Mouse (Mus musculus): ENCODE results near the gene Magi1.
A peak's percentile ranks its signal among the peaks of the same experiment; 100 is the strongest.
"Not testable (repeated sequence)": the region's sequence is repeated elsewhere in the genome, so short reads cannot be mapped to it uniquely, and the experiment has no call there.

The Magi1 gene

DNA sequence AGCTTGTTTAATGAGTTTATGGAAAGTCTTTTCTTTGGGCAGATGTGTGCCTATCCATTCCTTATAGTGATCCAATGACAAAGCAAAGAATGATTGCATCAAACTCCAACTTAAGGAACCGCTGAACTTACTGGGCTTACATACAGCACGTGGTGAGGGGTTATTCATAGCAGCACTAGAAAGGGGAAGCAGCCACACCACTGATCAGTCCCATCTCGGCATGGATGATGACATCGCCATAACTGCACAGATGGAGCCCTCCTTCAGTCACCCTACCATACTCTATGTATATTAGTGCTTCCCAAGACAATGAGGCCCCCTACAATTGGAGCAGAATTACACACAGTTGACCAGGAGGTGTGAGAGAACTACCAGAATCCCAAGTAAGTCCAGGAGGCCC is 238.5 kb downstream of the Magi1 start:
- DNase-seq, result no peak

DNA sequence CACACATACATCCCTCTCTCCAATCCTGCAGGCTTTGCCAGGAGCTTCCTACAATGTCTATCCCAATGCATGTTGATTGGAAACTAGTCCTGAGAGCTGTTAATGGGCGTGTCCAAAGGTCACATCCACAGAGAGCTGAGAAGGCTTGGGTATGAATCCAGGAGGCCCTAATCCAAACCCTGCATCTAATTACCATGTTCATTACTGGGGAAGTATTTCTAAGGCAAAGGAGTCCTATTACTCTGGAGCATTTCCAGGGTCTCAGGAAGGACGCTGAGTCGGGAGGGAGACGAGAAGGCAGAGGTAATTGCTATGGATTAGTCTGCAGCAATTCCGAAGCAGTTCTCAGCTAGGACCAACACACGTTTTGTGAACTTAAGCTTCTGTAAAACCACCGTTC is 240.3 kb downstream of the Magi1 start:
- no peak for DNase-seq

DNA sequence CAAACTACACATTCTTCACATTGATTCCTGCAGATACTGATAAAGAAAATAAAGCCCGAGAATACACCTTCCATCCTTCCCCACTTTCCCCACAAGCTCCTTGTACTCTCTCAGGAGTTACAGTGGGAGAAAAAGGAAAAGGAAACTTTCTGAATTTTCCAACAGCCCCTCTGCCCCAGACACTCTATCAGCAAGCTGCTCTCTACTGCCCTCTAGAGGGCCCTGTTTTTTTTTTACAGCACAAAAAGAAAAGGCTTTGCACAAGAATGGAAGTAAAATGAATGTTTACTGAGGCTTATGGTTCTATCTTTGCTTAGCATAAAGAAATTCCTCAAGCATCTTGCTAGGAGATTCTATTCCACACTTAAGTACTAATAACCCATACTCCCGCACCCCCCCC is 243.6 kb downstream of the Magi1 start:
- peak; percentile 16 for DNase-seq

DNA sequence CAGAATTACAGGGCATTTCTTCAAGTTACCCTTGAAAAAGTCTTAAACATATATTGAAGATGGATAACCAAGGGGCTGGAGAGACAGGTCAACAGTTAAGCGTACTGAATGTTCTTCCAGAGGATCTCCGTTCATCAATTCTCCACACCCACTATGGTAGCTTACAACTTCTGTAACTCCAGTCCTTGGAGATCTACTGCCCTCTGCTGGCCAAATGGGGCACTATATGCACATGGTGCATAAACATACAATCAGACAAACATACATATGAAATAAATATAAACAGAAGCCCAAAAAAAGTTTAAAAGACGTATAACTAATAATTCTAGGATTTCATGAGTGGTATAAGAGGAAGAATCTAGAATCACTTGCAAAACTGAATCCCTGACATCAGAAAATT is 244.8 kb downstream of the Magi1 start:
- DNase-seq, result peak; percentile 4

DNA sequence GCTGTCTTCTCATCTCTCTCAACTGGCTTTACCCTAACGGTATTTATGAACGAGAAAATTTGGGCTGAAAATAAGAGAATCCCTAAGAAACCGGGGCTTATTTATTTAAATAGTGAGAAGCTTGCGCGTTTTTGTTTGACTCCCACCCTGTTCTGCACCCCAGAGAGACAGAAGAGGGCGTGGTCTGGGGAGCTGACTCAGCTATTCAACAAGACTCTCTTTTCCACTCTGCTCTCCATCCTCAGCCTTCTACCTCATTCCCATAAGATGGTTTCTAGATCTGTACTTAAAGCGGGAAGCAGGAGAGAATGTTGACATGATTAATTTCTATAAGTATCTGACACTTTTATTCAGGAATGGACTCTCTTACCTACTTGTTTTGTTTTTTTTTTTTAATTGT is 247.2 kb downstream of the Magi1 start:
- no peak for DNase-seq

DNA sequence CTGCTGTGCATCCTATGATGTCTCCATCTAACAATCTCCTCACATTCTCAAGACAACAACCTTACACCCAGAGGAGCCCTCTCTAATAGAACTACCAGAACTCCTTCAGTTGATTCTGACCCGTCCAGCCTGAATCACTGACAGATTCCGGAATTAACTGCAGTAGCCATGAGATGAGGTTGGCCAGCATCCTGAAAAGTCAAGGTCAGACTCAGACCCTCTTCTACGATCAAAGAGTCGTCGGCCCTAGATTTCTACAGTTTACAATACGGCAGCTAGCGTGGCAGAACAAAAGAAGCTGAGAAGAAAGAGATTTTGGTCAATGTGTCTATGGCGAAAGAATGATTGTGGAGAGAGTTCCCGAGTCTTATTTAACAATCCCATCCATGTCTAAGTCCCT is 257.4 kb downstream of the Magi1 start:
- DNase-seq, result no peak

DNA sequence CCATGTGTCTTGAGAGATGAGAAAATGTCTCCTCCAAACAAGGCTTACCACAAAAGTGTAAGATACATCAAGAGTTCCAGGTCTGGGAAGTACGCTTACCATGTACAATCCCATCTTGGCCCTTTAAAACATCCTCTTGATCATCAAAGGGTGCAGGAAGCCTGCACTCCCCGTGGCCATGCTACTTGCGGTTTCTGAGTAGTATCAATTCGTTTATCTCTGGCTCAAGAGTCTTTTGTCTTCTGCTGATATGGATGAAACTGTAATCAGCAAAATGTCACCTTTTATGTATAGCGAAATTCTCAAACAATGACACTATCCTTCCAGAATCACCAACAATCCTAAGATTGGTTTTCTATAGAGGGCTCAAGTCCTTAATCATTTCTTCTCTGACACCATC is 261.3 kb downstream of the Magi1 start:
- DNase-seq, result no peak

DNA sequence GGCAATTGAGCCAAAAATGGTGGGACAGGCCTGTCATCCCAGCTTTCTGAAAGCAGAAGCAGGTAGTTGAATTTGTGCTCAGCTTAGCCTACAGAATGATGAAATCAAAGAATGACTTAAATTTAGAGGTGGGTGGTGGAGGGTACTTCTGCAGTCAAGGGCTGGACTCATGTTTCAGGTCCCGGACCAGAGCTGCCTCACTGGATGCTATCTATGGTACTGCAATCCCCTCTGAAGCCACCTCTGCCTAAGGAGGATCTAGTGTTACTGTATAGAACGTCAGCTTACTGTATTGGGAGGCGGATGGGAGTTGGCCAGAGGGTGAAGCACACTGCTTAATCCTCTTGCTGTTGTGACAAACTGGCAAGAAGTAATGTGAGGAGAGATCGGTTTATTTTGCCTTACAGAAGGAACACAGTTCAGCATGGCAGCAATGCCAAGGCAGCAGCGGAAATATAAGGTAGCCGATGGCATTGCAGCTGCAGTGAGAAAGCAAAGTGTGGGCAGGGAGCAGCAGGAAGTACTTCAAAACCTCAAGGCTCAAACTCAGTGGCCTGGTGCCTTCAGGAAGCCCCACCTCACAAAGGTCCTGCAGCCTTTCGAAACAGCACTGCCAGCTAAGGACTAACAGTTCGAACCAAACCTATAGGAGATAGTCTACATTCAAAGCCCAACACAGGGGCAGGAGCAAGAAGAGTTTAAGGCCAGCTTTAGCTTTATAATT is 262.3 kb downstream of the Magi1 start:
- no peak for DNase-seq

DNA sequence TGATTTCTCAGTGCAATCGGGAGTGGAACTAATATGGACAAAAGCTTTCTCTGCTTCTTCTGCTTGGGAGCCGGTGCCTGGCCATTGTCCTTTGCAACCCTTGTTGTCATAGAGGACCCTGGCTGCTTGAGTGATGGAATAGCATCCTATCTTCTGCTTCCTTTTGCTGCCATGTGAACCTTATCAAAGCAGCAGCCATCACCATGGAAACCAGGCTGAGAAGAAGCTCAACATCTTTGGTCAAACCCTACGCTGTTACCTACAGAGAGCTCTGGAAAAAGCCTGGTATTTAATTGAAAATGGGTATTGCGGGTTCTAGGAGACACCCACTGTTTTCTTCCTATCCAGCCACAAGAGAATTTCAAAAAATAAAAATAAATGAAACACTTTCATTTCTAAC is 263.2 kb downstream of the Magi1 start:
- DNase-seq, result no peak

DNA sequence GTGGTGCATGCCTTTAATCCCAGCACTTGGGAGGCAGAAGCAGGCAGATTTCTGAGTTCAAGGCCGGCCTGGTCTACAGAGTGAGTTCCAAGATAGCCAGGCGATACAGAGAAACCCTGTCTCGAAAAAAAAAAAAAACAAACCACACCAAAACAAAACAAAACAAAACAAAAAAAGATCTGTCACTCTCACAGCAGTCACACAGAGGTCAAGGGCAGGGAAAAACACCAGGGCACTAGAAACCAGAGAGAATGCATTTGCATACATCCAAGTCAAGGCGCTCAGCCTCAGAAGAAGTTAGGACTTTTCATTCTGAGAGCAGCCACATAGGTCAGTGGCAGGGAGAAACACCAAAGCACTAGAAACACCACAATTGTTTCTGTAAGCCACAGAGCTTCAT is 263.8 kb downstream of the Magi1 start:
- no peak for DNase-seq

DNA sequence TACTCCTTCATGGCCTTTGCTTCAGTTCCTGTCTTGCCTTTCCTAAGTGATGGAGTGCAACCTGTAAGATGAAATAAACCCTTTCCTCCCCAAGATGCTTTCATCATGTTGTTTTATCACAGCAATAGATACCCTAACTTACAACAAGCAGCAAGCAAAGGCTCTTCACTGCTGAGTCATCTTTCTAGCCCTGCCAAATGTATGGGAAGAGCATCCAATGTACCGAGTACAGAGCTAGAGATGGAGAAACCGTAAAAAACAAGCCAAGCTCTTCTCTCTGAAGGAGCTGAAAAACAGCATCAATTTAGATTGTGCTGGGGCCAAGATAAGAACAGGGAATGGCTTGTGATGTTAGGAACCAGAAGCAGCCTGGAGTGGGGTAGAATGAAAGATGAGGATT is 270.0 kb downstream of the Magi1 start:
- DNase-seq, result no peak

DNA sequence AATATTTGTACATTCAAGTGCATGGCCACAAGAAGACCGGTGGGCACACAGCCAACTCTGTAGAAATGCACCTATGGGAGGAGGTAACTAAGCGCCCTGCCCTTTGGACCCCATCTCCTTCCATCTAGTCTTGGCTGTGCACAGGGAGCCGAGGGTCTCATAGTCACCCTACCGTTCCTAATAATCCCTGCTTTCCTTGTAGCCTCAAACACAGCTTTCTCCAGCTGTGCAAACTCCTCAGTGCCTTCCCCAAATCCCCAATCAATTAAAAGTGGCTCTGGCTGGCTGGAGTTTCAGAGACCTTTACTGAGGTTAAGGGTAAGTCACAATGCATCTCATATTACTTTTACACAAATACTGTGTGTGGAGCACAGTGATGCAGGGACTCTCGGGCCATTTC is 271.8 kb downstream of the Magi1 start:
- DNase-seq, result no peak

DNA sequence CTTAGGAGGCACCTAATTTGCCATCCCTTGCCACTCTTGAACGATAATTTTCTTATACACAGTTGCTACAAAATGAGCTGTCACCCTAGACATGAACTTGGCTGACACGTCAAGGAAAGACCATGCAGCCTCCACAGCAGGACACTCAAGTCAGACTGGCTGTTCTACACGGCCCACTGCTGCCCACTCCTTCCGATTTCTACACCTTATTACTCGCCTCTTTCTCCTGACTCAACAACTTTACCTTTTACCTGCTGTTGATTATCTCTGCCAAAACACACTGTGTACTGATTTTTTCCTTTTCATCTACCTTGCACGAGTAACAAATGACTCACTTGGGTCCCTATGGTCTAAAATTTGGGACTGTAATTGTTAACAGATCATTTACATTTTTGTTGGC is 272.2 kb downstream of the Magi1 start:
- DNase-seq, result no peak

DNA sequence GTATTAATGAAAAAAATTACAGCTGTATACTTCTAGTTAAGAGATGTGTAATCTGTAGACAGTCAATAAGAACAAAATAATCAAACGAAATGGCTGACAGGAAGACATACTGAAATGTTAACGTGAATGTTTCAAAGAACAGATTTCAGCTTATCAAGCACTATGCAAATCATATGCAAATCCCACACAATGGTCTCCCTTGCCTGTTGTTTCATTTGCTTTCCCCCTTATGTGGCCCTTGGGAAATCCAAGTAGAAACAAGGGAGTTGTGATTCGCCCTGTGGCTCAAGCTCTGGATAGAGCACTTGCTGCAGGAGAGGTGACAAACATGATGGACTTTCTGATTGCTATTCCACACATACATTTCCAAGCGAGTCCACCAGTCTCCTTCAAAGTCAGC is 275.1 kb downstream of the Magi1 start:
- DNase-seq, result no peak

DNA sequence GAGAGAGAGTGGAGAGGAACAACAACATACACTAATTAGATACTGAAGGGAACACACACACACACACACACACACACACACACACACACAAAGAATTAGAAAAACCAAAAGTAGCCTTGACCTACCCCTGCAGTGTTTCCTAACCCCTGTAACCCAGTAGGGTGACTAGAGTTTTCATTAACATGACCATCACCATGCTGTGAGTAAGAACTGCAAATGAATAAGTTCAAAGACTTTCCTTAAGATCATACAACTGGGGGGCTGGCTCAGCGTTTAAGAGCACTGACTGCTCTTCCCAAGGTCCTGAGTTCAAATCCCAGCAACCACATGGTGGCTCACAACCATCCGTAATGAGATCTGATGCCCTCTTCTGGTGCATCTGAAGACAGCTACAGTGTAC is 280.1 kb downstream of the Magi1 start:
- DNase-seq, result not testable (repeated sequence)

DNA sequence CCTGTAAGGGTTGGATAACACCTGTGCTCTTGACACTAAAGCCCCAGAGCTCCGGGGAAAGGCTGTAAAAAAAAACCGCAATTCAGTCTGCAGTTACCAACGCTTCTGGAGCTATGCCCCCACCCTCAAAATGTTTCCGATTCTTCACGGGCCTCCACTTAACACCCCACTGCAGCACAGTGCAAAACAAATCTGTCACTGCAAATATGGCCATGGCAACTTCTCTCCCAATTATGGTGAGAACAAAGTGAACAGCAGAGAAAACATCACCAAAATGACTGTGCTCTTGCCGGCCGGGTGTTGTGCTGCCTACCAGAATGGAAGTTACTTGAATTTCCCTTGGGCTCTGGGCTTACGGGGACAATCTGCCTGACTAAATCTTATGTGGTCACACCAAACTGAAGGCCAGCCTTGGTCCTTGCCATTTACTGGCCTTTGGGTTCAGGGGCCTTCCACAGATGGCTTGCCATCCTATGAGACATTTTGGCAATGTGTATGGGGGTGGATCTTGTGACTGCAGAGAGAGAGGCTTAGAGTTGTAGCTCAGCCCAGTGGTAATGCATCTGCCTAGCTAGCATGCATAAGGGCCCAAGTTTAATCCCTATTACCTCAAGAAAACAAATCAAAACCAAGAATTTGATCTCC is 286.8 kb downstream of the Magi1 start:
- DNase-seq, result no peak

DNA sequence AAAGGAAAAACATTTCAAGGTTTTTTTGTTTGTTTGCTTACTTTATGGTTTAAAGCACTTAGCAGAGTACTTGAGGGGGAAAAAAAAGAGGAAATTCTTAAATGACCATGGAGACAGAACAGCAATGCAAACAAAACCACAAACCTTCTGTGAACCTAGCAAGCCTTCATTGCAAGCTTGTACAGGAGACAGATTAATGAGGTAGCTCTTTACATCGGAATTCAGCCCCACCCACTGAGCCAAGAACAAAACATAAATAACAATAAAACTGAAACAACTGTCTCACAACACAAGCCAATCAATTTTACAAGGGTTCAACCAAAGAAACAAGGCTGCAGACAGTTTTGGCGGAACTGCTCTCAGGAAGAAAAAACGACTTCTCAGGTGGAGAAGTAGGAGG is 296.2 kb downstream of the Magi1 start:
- no peak for DNase-seq

DNA sequence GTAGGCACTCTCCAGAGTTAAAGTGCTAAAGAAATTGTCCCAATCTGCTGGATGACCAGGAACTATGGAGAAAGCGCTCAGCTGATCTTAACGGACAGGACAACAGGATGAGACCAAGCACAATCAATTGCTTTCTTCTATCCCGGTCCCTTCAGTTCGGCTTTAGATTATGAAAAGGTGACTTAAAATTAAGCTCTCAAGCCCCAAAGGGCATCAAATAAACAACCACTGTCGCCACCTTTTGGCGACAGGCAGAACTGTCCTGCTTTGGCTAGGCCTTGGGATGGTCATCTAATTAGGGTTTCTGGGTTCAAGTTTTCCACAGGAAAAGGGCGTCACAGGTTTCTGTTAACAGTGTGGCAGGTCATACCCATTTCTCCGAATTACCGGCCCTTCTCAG is 298.6 kb downstream of the Magi1 start:
- DNase-seq, result peak; percentile 3

DNA sequence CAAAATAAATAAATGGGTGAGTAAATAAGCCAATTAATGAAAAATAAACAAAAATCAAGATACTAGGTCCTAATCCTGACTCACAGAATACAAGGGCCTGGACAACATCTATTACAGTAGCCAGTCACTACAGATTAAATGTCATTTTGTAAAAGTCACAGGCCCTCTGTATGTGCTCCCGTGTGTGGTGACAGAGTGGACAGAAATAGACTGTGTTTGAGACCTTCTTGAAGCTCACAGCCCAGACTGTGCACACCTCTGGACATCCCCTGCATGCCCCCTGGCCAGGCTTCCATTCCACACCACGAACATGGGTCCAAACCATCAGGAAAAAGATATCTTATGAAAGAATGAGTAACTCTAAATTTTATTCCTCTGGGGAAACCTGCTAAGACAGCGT is 300.2 kb downstream of the Magi1 start:
- DNase-seq, result no peak

DNA sequence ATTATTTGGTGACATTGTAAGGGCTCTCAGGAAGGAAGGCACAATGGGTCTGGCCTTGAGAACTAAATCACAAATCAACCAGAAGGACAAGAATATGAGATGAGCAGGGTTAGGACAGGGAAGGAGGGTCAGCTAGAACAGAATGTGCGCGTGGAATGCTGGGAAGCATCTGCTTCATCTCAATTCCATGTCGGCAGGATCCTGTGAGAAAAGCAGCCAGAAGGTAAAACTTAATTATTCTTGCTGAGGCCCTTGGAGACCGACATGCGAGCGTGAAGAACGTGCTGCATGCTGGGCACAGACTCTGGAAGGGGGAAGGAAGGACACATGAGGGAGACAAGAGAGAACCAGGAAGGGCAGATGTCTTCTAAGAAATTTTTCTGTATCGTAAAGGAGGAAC is 302.5 kb downstream of the Magi1 start:
- DNase-seq, result no peak

DNA sequence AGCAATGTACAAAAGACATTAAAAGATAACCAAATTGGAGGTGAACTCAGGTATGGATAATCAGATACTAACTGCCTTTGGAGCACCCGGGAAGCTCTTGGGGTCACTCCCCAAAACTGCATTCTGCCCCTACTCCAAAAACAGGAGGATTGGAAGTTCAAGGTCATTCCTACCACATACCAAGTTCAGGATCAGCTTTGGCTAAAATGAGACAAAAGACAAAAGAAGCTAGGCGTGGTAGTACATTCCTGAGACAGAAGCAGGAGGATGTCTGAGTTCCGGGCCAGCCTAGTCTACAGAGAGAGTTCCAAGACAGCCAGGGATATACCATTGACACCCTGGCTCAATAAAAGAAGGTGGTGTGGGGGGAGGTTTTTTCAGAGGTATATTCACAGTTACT is 304.5 kb downstream of the Magi1 start:
- no peak for DNase-seq

DNA sequence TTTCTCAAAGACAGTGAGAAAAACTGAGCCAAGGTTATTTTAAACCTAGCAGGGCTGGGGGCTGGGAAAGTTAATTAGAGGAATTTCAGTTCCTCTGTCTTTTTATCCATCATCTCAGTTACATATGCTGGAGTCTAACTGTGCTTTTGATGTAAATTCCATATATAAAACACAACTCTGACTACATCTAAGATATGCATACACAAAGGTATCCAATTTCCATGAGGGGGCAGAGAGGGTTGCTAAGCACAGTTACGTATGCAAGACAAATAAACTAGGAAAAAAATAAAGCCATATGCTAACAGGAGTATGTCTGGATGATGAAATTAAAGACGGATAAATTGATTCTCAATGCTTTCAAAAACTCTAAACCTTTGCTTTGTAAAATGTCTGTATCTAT is 315.0 kb downstream of the Magi1 start:
- no peak for DNase-seq

DNA sequence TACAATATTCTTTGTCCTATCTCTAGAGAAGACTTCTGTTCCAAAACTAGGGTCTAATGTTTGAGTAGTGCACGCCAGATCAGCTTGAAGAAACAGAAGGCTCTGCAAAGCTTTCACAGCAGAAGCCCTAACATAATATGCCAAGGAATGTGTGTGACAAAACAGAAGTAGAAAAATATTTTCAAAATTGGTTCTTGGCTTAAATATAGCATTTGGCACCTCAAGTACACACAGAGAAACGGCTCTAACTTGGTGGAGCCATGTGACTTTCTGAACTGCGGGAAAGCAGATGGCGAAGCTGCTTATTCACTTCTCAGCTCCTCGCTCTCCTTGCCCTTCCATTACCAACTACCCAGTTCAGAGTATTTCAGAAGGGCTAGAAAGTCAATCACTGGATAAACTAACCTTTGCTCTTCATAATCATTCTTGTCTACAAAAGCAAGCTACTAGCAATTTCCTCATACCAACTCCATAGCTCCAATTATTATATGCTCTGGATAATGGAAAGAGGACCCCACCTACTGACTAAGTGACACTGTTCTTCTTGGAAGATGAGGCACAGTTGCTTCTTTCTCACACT is 320.9 kb downstream of the Magi1 start:
- DNase-seq, result no peak

DNA sequence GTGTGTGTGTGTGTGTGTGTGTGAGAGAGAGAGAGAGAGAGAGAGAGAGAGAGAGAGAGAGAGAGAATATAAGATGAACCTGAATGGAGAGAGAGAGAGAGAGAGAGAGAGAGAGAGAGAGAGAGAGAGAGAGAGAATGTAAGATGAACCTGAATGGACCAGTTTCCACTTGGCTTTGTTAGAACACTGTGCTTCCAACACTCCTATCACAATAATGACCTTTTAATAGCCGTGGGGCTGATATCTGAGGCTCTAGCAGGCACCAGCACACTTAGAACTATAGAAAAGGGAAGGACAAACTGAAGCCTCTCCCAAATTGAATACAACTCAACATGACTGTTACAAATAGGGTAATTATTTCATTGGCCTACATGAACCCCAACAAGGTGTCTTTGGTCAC is 321.9 kb downstream of the Magi1 start:
- DNase-seq, result no peak

DNA sequence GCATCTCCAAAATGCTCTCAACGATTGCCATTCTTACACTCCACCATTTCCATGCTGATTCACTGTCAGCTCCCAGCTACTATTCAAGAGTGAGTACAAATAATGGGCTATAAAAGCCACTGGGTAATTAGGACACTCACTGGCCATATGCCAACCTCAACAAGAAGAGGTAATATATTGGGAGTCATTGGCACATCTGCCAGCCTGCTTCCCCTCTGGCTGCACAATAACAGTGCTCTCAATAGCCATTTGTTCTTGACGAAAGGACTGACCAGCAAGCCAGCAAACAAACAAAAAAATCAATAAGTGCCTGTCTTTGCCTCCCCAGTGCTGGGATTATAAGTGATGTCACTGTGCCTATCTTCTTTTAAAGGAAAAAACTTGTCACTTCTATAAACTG is 326.5 kb downstream of the Magi1 start:
- no peak for DNase-seq
